Comparison of ENCODE assay signal across 8 mouse cellular contexts in the genomic region with DNA sequence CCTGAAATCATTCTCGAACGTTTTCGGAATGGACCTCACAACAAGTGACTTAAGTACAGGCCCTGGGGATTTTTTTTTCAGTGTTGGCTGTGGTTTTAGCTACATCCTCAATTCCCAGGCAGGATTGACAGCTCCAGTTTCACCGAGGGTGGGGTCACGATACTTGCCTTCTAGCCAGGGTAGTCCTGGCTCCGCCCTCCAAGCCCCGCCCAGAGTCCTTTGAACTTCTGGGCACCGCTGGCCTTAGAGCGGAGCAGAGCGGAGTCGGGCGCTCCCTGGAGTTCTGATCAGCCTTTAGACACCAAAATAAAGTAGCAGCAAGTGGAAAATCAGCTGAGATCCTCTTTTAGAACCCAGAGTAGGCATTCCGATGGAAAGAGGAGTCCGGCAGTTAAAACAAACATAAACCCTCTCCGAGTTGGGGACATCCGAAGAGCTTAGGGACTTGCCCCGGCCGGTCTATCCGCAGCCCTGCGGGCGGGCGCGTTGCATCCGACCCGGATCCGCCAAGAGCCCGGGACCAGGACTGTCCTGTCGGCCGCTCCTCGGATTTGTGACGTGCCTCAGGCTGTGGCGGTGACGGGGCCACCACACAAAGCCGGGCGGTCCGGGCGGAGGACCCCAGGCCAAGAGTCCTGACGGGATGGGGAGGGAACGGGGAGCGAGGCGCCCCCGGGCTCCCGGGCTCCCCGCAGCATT. TPM values are rescaled to one million over a fixed set of nuclear protein-coding genes. Genes with fewer than 3 reads are reported as not detected.
DNase-seq lines count a peak whose midpoint lies in the region; ATAC-seq and TF ChIP-seq lines count a peak whose summit lies in the region.

No protein-coding gene starts in this region.

- peaks cover 50% of the 10 kb centered on the region for H3K27me3 ChIP-seq in E14TG2a.4 (ENCODE audit: insufficient read depth, low read length)
- peaks cover 58% of the 10 kb centered on the region for H3K27me3 ChIP-seq in forebrain, embryonic 12.5 days
- peaks cover 8% of the 10 kb centered on the region; the same call in 1 of the 2 replicates for H3K27me3 ChIP-seq in heart, postnatal 0 days (ENCODE audit: control insufficient read depth, insufficient read depth, low read length)
- no peaks in the 10 kb centered on the region for H3K27me3 ChIP-seq in liver, embryonic 15.5 days
- peaks cover 20% of the 10 kb centered on the region for H3K27me3 ChIP-seq in neural tube, embryonic 11.5 days (ENCODE audit: control insufficient read depth, insufficient read depth, low read length)
- H3K27me3 ChIP-seq in stomach, embryonic 16.5 days (ENCODE audit: control insufficient read depth, insufficient read depth, low read length), result no peaks in the 10 kb centered on the region

- peak overlapping the region; percentile 82 for H3K9ac ChIP-seq in forebrain, embryonic 12.5 days
- H3K9ac ChIP-seq in heart, postnatal 0 days (replicated peaks; ENCODE audit: low read depth, low read length), result peak overlapping the region; percentile 75
- peak overlapping the region; percentile 87 for H3K9ac ChIP-seq in liver, embryonic 15.5 days
- H3K9ac ChIP-seq in neural tube, embryonic 11.5 days (ENCODE audit: low read length), result peak overlapping the region; percentile 86
- peak overlapping the region; percentile 94 for H3K9ac ChIP-seq in stomach, embryonic 16.5 days (ENCODE audit: low read length)

- H3K4me1 ChIP-seq in E14TG2a.4 (replicated peaks; ENCODE audit: low read depth, low read length), result peaks cover 31% of the 10 kb centered on the region
- peaks cover 25% of the 10 kb centered on the region for H3K4me1 ChIP-seq in forebrain, embryonic 12.5 days
- 0 out of 2 replicates have a peak, but pooled peaks cover 4% of the 10 kb centered on the region for H3K4me1 ChIP-seq in heart, postnatal 0 days (ENCODE audit: control insufficient read depth, insufficient read depth)
- H3K4me1 ChIP-seq in liver, embryonic 15.5 days (replicated peaks), result peaks cover 54% of the 10 kb centered on the region
- peaks cover 9% of the 10 kb centered on the region for H3K4me1 ChIP-seq in neural tube, embryonic 11.5 days (ENCODE audit: control insufficient read depth, insufficient read depth, low read length)
- H3K4me1 ChIP-seq in stomach, embryonic 16.5 days (ENCODE audit: control insufficient read depth, insufficient read depth, low read length), result peaks cover 11% of the 10 kb centered on the region

- under 1% methylated on average over 44 of the region's 44 CpGs for WGBS in forebrain, embryonic 12.5 days
- WGBS in heart, postnatal 0 days, result under 1% methylated on average over 37 of the region's 44 CpGs
- under 1% methylated on average over 44 of the region's 44 CpGs for WGBS in liver, embryonic 15.5 days (ENCODE audit: insufficient replicate concordance)
- under 1% methylated on average over 44 of the region's 44 CpGs for WGBS in neural tube, embryonic 11.5 days
- under 1% methylated on average over 39 of the region's 44 CpGs for WGBS in stomach, embryonic 16.5 days

- H3K9me3 ChIP-seq in E14TG2a.4 (ENCODE audit: low read length), result no peaks in the 10 kb centered on the region
- H3K9me3 ChIP-seq in forebrain, embryonic 12.5 days, result no peaks in the 10 kb centered on the region
- no peaks in the 10 kb centered on the region for H3K9me3 ChIP-seq in heart, postnatal 0 days (replicated peaks; ENCODE audit: control insufficient read depth, low read length)
- no peaks in the 10 kb centered on the region for H3K9me3 ChIP-seq in liver, embryonic 15.5 days (replicated peaks)
- H3K9me3 ChIP-seq in neural tube, embryonic 11.5 days (ENCODE audit: control insufficient read depth, low read length), result no peaks in the 10 kb centered on the region
- H3K9me3 ChIP-seq in stomach, embryonic 16.5 days (replicated peaks; ENCODE audit: control insufficient read depth, low read length), result no peaks in the 10 kb centered on the region

- peak overlapping the region; percentile 96 for H3K4me3 ChIP-seq in E14TG2a.4 (replicated peaks; ENCODE audit: low read length)
- H3K4me3 ChIP-seq in forebrain, embryonic 12.5 days (replicated peaks), result peak overlapping the region; percentile 75
- peak overlapping the region; percentile 62 for H3K4me3 ChIP-seq in heart, postnatal 0 days (ENCODE audit: low read depth, low read length)
- H3K4me3 ChIP-seq in liver, embryonic 15.5 days (replicated peaks), result peak overlapping the region; percentile 78
- peak overlapping the region; percentile 71 for H3K4me3 ChIP-seq in neural tube, embryonic 11.5 days (ENCODE audit: low read depth, low read length)
- peak overlapping the region; percentile 76 for H3K4me3 ChIP-seq in stomach, embryonic 16.5 days (replicated peaks; ENCODE audit: low read length)

- H3K27ac ChIP-seq in forebrain, embryonic 12.5 days, result peak overlapping the region; percentile 82
- H3K27ac ChIP-seq in heart, postnatal 0 days (ENCODE audit: low read depth), result peak overlapping the region; percentile 93
- peak overlapping the region; percentile 93 for H3K27ac ChIP-seq in liver, embryonic 15.5 days (replicated peaks)
- peak overlapping the region; percentile 70; the same call in 1 of the 2 replicates for H3K27ac ChIP-seq in neural tube, embryonic 11.5 days (ENCODE audit: low read depth, low read length)
- peak overlapping the region; percentile 95 for H3K27ac ChIP-seq in stomach, embryonic 16.5 days (ENCODE audit: low read length)

- no peaks in the 10 kb centered on the region for H3K36me3 ChIP-seq in E14TG2a.4 (ENCODE audit: insufficient read depth, low read length)
- no peaks in the 10 kb centered on the region for H3K36me3 ChIP-seq in forebrain, embryonic 12.5 days (replicated peaks)
- no peaks in the 10 kb centered on the region for H3K36me3 ChIP-seq in heart, postnatal 0 days (replicated peaks; ENCODE audit: control insufficient read depth, insufficient read depth, low read length)
- H3K36me3 ChIP-seq in liver, embryonic 15.5 days (replicated peaks), result no peaks in the 10 kb centered on the region
- H3K36me3 ChIP-seq in neural tube, embryonic 11.5 days (ENCODE audit: control insufficient read depth, insufficient read depth, low read length), result no peaks in the 10 kb centered on the region
- no peaks in the 10 kb centered on the region for H3K36me3 ChIP-seq in stomach, embryonic 16.5 days (ENCODE audit: control insufficient read depth, insufficient read depth, low read length)

- ATAC-seq in forebrain, embryonic 12.5 days (ENCODE audit: low FRiP score), result peak; percentile 85
- peak; percentile 87 for ATAC-seq in heart, postnatal 0 days (ENCODE audit: insufficient read depth, low read depth)
- ATAC-seq in liver, embryonic 15.5 days (ENCODE audit: insufficient read depth), result peak; percentile 85
- peak; percentile 82 for ATAC-seq in neural tube, embryonic 11.5 days (ENCODE audit: insufficient read depth, low FRiP score, low TSS enrichment)
- ATAC-seq in stomach, embryonic 16.5 days (ENCODE audit: insufficient read depth, low FRiP score), result peak; percentile 87

- DNase-seq in c-Kit-positive CD71-positive TER-119-negative erythroid progenitor cells, embryonic 14.5 days (ENCODE audit: low read depth), result peak; percentile 94
- DNase-seq in heart, postnatal 0 days (ENCODE audit: low spot score), result peak; percentile 90
- DNase-seq in kidney, postnatal 4 days, result peak; percentile 93 to 95
- peak; percentile 82 for DNase-seq in neural tube, embryonic 11.5 days (ENCODE audit: low spot score)

- H3K4me2 ChIP-seq in forebrain, embryonic 12.5 days, result peak overlapping the region; percentile 98
- H3K4me2 ChIP-seq in heart, postnatal 0 days (ENCODE audit: low read depth, low read length), result peak overlapping the region; percentile 85
- H3K4me2 ChIP-seq in liver, embryonic 15.5 days, result peak overlapping the region; percentile 100
- H3K4me2 ChIP-seq in neural tube, embryonic 11.5 days (ENCODE audit: low read depth), result peak overlapping the region; percentile 94
- H3K4me2 ChIP-seq in stomach, embryonic 16.5 days (ENCODE audit: low read depth, low read length), result peak overlapping the region; percentile 95

- TF ChIP-seq EP300 in heart, postnatal 0 days (IDR thresholded peaks at IDR 0.05; ENCODE audit: low read depth), result no peak

- no peak for TF ChIP-seq CTCF in E14TG2a.4 (conservative IDR thresholded peaks at IDR 0.05; ENCODE audit: low read length)
- TF ChIP-seq CTCF in heart, postnatal 0 days (IDR thresholded peaks at IDR 0.05; ENCODE audit: low read depth), result no peak

RNA-seq across cellular contexts. Expression of gene Ttc7, which starts 0.5 kb away (rescaled TPM):
- polyA plus RNA-seq in forebrain, embryonic 12.5 days (2016; fragmentation: Nextera tagmentation; extraction: Ambion mirVana), result 3.5 and 3.8 TPM in 2 replicates
- total RNA-seq in heart, postnatal 0 days (2014; rRNA removed; ENCODE audit: low replicate concordance), result 3.5 and 6.7 TPM in 2 replicates
- 2.5 and 2.7 TPM in 2 replicates for polyA plus RNA-seq in heart, postnatal 0 days (2015; fragmentation: Nextera tagmentation; extraction: Ambion mirVana)
- 10.8 and 11.3 TPM in 2 replicates for polyA plus RNA-seq in liver, embryonic 15.5 days (2015; fragmentation: Nextera tagmentation; extraction: Ambion mirVana)
- polyA plus RNA-seq in neural tube, embryonic 11.5 days (2014; fragmentation: Nextera tagmentation; extraction: Ambion mirVana), result 2.1 and 3.3 TPM in 2 replicates
- polyA plus RNA-seq in stomach, embryonic 16.5 days (2015; fragmentation: Nextera tagmentation; extraction: Ambion mirVana), result 10.7 and 11.1 TPM in 2 replicates

RNA-seq across cellular contexts. Expression of gene Mcfd2, which starts 16.4 kb away (rescaled TPM):
- 50.9 and 53.3 TPM in 2 replicates for polyA plus RNA-seq in forebrain, embryonic 12.5 days (2016; fragmentation: Nextera tagmentation; extraction: Ambion mirVana)
- total RNA-seq in heart, postnatal 0 days (2014; rRNA removed; ENCODE audit: low replicate concordance), result 71.0 and 78.3 TPM in 2 replicates
- polyA plus RNA-seq in heart, postnatal 0 days (2015; fragmentation: Nextera tagmentation; extraction: Ambion mirVana), result 75.1 and 77.2 TPM in 2 replicates
- 74.1 and 87.6 TPM in 2 replicates for polyA plus RNA-seq in liver, embryonic 15.5 days (2015; fragmentation: Nextera tagmentation; extraction: Ambion mirVana)
- 74.1 and 79.4 TPM in 2 replicates for polyA plus RNA-seq in neural tube, embryonic 11.5 days (2014; fragmentation: Nextera tagmentation; extraction: Ambion mirVana)
- polyA plus RNA-seq in stomach, embryonic 16.5 days (2015; fragmentation: Nextera tagmentation; extraction: Ambion mirVana), result 132 and 136 TPM in 2 replicates

Comparison
In these comparisons a context has a peak if more than half of its experiments do, and no peak if none do; other contexts are left out.
1. Peak in every context shown above with its lines: DNase-seq, ATAC-seq, H3K4me3 ChIP-seq and H3K27ac ChIP-seq.